Mouse (Mus musculus) forebrain, embryonic 11.5 days (tissue): ENCODE measurements at regions not wholly inside any gene's neighbourhood (a gene's known extent, or its start where the extent isn't known, plus 50 kb on each side); places are given as distances from the start of the nearest gene placed in this dataset.

Experiments used
- ATAC-seq: fragments of 200-750 bp; cut with Nextera tagmentation; replicated peaks from 2 replicates; pipeline ENCODE4 v1.8.0; 2017; ENCODE audit warnings: moderate TSS enrichment; ENCODE audit not compliant: low FRiP score
- DNase-seq: peaks from one replicate; pipeline ENCODE4 v3.0.0-alpha.2; 2017; ENCODE audit warnings: low spot score
- H3K27ac ChIP-seq: fragments of 300-500 bp; sonication (generic); 2 replicates; pipeline ENCODE4 v1.5.1; 2014; ENCODE audit warnings: low read depth, low read length
- H3K27me3 ChIP-seq: fragments of 300-500 bp; sonication (generic); 2 replicates; pipeline ENCODE4 v1.6.1; 2014; ENCODE audit warnings: mild to moderate bottlenecking, low read length, mixed read lengths; ENCODE audit not compliant: control insufficient read depth, insufficient read depth
- H3K36me3 ChIP-seq: fragments of 300-500 bp; sonication (generic); 2 replicates; pipeline ENCODE4 v1.6.1; 2014; ENCODE audit warnings: mild to moderate bottlenecking, low read length, moderate library complexity, mixed read lengths; ENCODE audit not compliant: control insufficient read depth, insufficient read depth
- H3K4me1 ChIP-seq: fragments of 300-500 bp; sonication (generic); replicated peaks from 2 replicates; pipeline ENCODE4 v1.6.1; 2014; ENCODE audit warnings: low read length, mixed read lengths; ENCODE audit not compliant: control insufficient read depth, insufficient read depth
- H3K4me2 ChIP-seq: fragments of 300-500 bp; sonication (generic); 2 replicates; pipeline ENCODE4 v1.6.1; 2014; ENCODE audit warnings: low read depth, mild to moderate bottlenecking, low read length, moderate library complexity, mixed read lengths; ENCODE audit not compliant: severe bottlenecking
- H3K4me3 ChIP-seq: fragments of 300-500 bp; sonication (generic); 2 replicates; pipeline ENCODE4 v1.5.1; 2014; ENCODE audit warnings: low read depth, low read length
- H3K9ac ChIP-seq: fragments of 300-500 bp; sonication (generic); 2 replicates; pipeline ENCODE4 v1.6.1; 2014; ENCODE audit warnings: low read length
- H3K9me3 ChIP-seq: fragments of 300-500 bp; sonication (generic); 2 replicates; pipeline ENCODE4 v1.6.1; 2016; ENCODE audit warnings: low read length, mixed read lengths; ENCODE audit not compliant: control insufficient read depth
- WGBS: fragments of 180-500 bp; shearing (Covaris S2); extraction: QIAGEN DNeasy Blood & Tissue Kit; methylation state at CpG from one replicate; pipeline ENCODE4 v1.1.7; 2014; 5-methylcytosine and 5-hydroxymethylcytosine counted together

DNA sequence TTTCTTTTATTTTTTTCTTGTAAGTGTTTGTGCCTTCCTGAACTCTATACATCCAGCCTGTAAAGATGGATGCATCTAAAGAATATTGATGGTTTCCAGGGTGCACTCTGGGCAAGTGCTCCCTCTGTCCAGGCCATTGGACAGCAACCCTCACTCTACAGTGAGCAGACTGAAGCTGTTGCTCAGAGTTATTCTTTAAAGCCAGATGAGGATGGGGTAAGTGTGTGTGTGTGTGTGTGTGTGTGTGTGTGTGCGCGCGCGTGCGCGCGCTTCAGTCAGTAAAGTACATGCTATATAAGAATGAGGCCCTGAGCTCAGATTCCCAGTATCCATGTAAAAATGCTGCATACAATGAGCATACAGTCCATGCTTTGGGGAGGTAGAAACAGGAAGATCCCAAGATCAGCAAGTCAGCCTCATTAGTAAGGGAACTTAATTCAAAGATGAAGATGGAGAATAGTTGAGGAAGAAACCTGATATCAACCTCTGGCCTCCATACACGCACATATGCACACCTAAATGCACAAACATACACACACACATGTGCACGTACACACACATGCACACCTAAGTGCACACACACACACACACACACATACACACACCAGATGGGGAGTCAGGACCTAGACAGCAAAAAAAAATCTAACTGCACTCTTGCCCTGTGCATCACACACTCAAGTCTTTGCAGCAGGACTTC is 214.4 kb downstream of the Irs2 start:
- Histone ChIP-seq H3K4me2 (no peak overlapping the region), H3K9me3 (no peaks in the 10 kb centered on the region), H3K4me1 (peaks cover 7% of the 10 kb centered on the region), H3K36me3 (no peaks in the 10 kb centered on the region), H3K27me3 (no peaks in the 10 kb centered on the region), H3K4me3 (no peak overlapping the region), H3K27ac (peak overlapping the region; percentile 82), H3K9ac (no peak overlapping the region)
- no peak for DNase-seq
- 88% methylated on average over 9 of the region's 9 CpGs for WGBS
- peak; percentile 45 for ATAC-seq

GRCm38 (mm10) chr8:10788496-10789200 is 219.6 kb downstream of the Irs2 start:
- Histone ChIP-seq H3K27me3 (no peaks in the 10 kb centered on the region), H3K9ac (no peak overlapping the region), H3K27ac (no peak overlapping the region), H3K4me1 (peaks cover 1% of the 10 kb centered on the region), H3K9me3 (no peaks in the 10 kb centered on the region), H3K36me3 (no peaks in the 10 kb centered on the region), H3K4me2 (no peak overlapping the region), H3K4me3 (no peak overlapping the region)
- ATAC-seq (no peak), DNase-seq (no peak)
- WGBS: 87% methylated on average over 8 of the region's 8 CpGs

DNA sequence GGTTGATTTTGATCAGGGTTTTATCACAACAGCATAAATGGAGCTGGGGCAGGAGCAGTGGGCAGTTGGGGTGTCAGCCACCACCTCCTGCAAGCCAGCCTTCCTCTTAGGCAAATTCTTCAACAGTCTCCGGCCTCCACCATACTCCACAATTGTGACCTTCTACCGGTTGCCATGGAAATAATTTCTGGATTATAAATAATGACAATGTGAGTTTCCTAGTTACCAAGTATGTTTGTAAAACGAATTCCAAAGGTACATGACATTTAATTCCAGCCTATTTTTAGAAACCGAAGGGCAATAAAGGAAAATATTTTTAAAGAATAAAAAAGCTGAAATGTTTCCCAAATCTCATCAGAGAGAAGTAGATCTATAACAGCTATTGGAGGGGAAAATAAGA is 222.5 kb downstream of the Irs2 start:
- Histone ChIP-seq H3K36me3 (no peaks in the 10 kb centered on the region), H3K27me3 (no peaks in the 10 kb centered on the region), H3K4me1 (no peaks in the 10 kb centered on the region), H3K9me3 (no peaks in the 10 kb centered on the region), H3K9ac (no peak overlapping the region), H3K4me3 (no peak overlapping the region), H3K4me2 (no peak overlapping the region), H3K27ac (no peak overlapping the region)
- 81% methylated on average over 4 of the region's 4 CpGs for WGBS
- DNase-seq (no peak), ATAC-seq (no peak)

- H3K27ac ChIP-seq: no peak overlapping the region
- DNase-seq: no peak
- H3K9me3 ChIP-seq: no peaks in the 10 kb centered on the region
- WGBS: 92% methylated on average over 4 of the region's 4 CpGs
- H3K9ac ChIP-seq: no peak overlapping the region
- H3K4me2 ChIP-seq: no peak overlapping the region
- ATAC-seq: no peak
- no peaks in the 10 kb centered on the region for H3K27me3 ChIP-seq
- no peaks in the 10 kb centered on the region for H3K36me3 ChIP-seq
- H3K4me1 ChIP-seq: no peaks in the 10 kb centered on the region
- no peak overlapping the region for H3K4me3 ChIP-seq
Measured at GRCm38 (mm10) chr8:10785311-10785710, 222.9 kb downstream of the Irs2 start.

DNA sequence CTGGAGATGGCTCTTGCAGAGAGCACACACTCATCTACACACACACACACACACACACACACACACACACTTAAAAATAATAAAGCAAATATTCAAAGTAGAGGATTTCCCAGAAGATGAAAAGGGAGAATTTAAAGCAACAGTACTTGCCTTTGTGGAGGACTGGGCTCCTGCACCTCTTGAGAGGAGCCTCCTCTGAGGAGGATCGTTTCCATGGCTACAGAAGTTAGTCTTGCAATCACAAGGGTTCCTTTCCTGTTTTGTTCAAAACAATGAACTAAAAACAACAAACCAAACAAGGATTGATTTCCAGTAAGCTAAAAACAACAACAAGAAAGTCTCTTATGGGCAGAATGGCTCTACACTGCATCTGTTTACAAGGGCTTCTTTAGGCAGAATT is 223.8 kb downstream of the Irs2 start:
- no peaks in the 10 kb centered on the region for H3K9me3 ChIP-seq
- H3K4me2 ChIP-seq: no peak overlapping the region
- H3K4me1 ChIP-seq: no peaks in the 10 kb centered on the region
- no peak for ATAC-seq
- no peak overlapping the region for H3K9ac ChIP-seq
- no peak overlapping the region for H3K4me3 ChIP-seq
- no peak overlapping the region for H3K27ac ChIP-seq
- DNase-seq: no peak
- no peaks in the 10 kb centered on the region for H3K27me3 ChIP-seq
- no peaks in the 10 kb centered on the region for H3K36me3 ChIP-seq
- 26% methylated on average over 1 of the region's 1 CpGs for WGBS

DNA sequence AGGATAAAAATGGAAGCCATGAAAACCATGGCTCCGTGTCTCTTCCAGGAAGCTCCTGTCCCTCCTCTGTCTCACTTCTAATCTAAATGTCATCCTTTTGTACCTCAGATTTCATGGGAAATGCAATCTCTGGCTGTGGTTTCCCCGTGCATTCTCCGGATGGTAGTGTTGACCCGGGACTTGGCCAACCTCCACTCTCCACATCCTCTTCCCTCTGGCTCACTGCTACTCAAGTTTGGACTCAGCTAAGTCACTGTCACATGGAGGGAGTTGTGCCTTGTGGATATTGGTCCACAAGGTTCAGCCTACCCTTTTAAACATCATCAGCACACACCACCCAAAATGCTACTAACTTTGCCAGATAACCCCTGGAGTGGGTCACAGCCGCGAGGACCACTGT is 226.4 kb downstream of the Irs2 start:
- no peak overlapping the region for H3K4me3 ChIP-seq
- no peaks in the 10 kb centered on the region for H3K36me3 ChIP-seq
- no peak overlapping the region for H3K9ac ChIP-seq
- no peaks in the 10 kb centered on the region for H3K4me1 ChIP-seq
- H3K4me2 ChIP-seq: no peak overlapping the region
- no peak overlapping the region for H3K27ac ChIP-seq
- no peaks in the 10 kb centered on the region for H3K27me3 ChIP-seq
- 97% methylated on average over 6 of the region's 6 CpGs for WGBS
- ATAC-seq (no peak), DNase-seq (no peak)
- H3K9me3 ChIP-seq: no peaks in the 10 kb centered on the region; the same call in 1 of the 2 replicates

DNA sequence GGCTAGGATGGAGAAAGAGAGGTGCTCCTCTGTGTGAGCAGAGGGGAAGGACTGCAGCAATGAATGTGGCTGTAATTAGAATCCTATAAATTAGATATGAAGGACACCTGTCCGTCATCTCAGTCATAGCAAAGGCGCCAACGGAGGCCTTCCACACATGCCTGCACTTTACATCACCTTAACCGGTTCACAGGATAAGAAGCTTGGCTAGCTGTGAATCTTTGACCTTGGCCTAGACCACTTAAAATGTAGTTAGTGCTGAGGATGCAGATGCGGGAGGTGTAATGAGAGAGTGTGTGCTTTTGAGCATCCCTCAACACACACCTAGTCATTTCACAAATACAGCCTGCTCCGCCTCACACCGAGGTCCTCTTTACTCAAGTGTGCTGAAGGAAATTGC is 228.6 kb downstream of the Irs2 start:
- H3K9ac ChIP-seq: no peak overlapping the region
- no peaks in the 10 kb centered on the region; the same call in 1 of the 2 replicates for H3K9me3 ChIP-seq
- no peak overlapping the region for H3K27ac ChIP-seq
- H3K27me3 ChIP-seq: no peaks in the 10 kb centered on the region
- H3K4me1 ChIP-seq: no peaks in the 10 kb centered on the region
- no peak overlapping the region for H3K4me3 ChIP-seq
- no peaks in the 10 kb centered on the region for H3K36me3 ChIP-seq
- no peak overlapping the region for H3K4me2 ChIP-seq
- DNase-seq (no peak), ATAC-seq (no peak)
- WGBS: 93% methylated on average over 7 of the region's 7 CpGs

GRCm38 (mm10) chr8:10775202-10776010 is 232.9 kb downstream of the Irs2 start:
- H3K4me2 ChIP-seq: no peak overlapping the region
- H3K9me3 ChIP-seq: no peaks in the 10 kb centered on the region; the same call in 1 of the 2 replicates
- DNase-seq: no peak
- 73% methylated on average over 8 of the region's 8 CpGs for WGBS
- H3K4me3 ChIP-seq: no peak overlapping the region
- no peaks in the 10 kb centered on the region for H3K36me3 ChIP-seq
- no peak for ATAC-seq
- H3K27me3 ChIP-seq: no peaks in the 10 kb centered on the region
- H3K4me1 ChIP-seq: no peaks in the 10 kb centered on the region
- H3K27ac ChIP-seq: no peak overlapping the region
- H3K9ac ChIP-seq: no peak overlapping the region
